Mouse (Mus musculus) midbrain, embryonic 10.5 days (tissue): ENCODE measurements around the gene Csnk1g2. TPM values are rescaled to one million over a fixed set of nuclear protein-coding genes. Genes with fewer than 3 reads are reported as not detected.
A peak's percentile ranks its signal among the peaks of the same experiment; 100 is the strongest.

Source experiments
- DNase-seq: peaks from one replicate; pipeline ENCODE4 v3.0.0-alpha.2; 2017; ENCODE audit warnings: low spot score
- H3K27ac ChIP-seq: fragments of 300-500 bp; sonication (generic); replicated peaks from 2 replicates; pipeline ENCODE4 v1.5.1; 2016; ENCODE audit warnings: mild to moderate bottlenecking
- H3K27me3 ChIP-seq: fragments of 300-500 bp; sonication (generic); 2 replicates; pipeline ENCODE4 v1.6.1; 2016; ENCODE audit warnings: low read depth, mild to moderate bottlenecking; ENCODE audit not compliant: poor library complexity, severe bottlenecking
- H3K36me3 ChIP-seq: fragments of 300-500 bp; sonication (generic); 2 replicates; pipeline ENCODE4 v1.6.1; 2016; ENCODE audit warnings: mild to moderate bottlenecking, moderate library complexity
- H3K4me1 ChIP-seq: fragments of 300-500 bp; sonication (generic); 2 replicates; pipeline ENCODE4 v1.6.1; 2016
- H3K4me3 ChIP-seq: fragments of 300-500 bp; sonication (generic); 2 replicates; pipeline ENCODE4 v1.5.1; 2016; ENCODE audit warnings: mild to moderate bottlenecking, moderate library complexity
- H3K9me3 ChIP-seq: fragments of 300-500 bp; sonication (generic); replicated peaks from 2 replicates; pipeline ENCODE4 v1.6.1; 2016; ENCODE audit warnings: mild to moderate bottlenecking
- WGBS: fragments of 180-500 bp; shearing (Covaris S2); methylation state at CpG from one replicate; pipeline ENCODE4 v1.1.7; 2016; 5-methylcytosine and 5-hydroxymethylcytosine counted together
- polyA plus RNA-seq: library from polyadenylated mRNA; unstranded; fragments of >200 nt; fragmentation: Nextera tagmentation; extraction: Ambion mirVana; gene quantifications from 2 replicates; pipeline ENCODE4 v1.2.1, GENCODE M21; 2016

The Csnk1g2 gene
- polyA plus RNA-seq, 1 experiment from 2014 or later = 131 TPM

- H3K36me3 ChIP-seq = peaks cover 49% of the 10 kb centered on the region
- H3K4me3 ChIP-seq = peak overlapping the region; percentile 86
- peaks cover 53% of the 10 kb centered on the region for H3K4me1 ChIP-seq
- H3K27ac ChIP-seq = 0 out of 2 replicates have a peak overlapping the region, but pooled peaks have one; percentile 4
- DNase-seq = no peak
- no peaks in the 10 kb centered on the region for H3K9me3 ChIP-seq
- 69% methylated on average over 5 of the region's 5 CpGs for WGBS
- H3K27me3 ChIP-seq = no peaks in the 10 kb centered on the region
These were observed 51.6 kb downstream of the Csnk1g2 start for GRCm38 (mm10) chr10:80674161-80674711.

GRCm38 (mm10) chr10:80674851-80675404 lies 52.3 kb downstream of the Csnk1g2 start:
- peak overlapping the region; percentile 97 for H3K27ac ChIP-seq
- peak overlapping the region; percentile 86 for H3K4me3 ChIP-seq
- H3K27me3 ChIP-seq = no peaks in the 10 kb centered on the region
- H3K9me3 ChIP-seq = no peaks in the 10 kb centered on the region
- DNase-seq = no peak
- peaks cover 60% of the 10 kb centered on the region for H3K4me1 ChIP-seq
- peaks cover 42% of the 10 kb centered on the region for H3K36me3 ChIP-seq
- 32% methylated on average over 6 of the region's 6 CpGs for WGBS

- Histone ChIP-seq H3K27me3 (no peaks in the 10 kb centered on the region), H3K4me1 (peaks cover 65% of the 10 kb centered on the region), H3K36me3 (peaks cover 35% of the 10 kb centered on the region), H3K9me3 (no peaks in the 10 kb centered on the region), H3K4me3 (peak overlapping the region; percentile 86), H3K27ac (peak overlapping the region; percentile 97)
- WGBS = under 1% methylated on average over 53 of the region's 54 CpGs
- peak; percentile 53 for DNase-seq
These were observed 53.0 kb downstream of the Csnk1g2 start for GRCm38 (mm10) chr10:80675405-80676197.

GRCm38 (mm10) chr10:80676198-80676928 lies 53.7 kb downstream of the Csnk1g2 start:
- no peaks in the 10 kb centered on the region for H3K9me3 ChIP-seq
- peaks cover 65% of the 10 kb centered on the region for H3K4me1 ChIP-seq
- peaks cover 27% of the 10 kb centered on the region for H3K36me3 ChIP-seq
- H3K4me3 ChIP-seq = peak overlapping the region; percentile 86
- under 1% methylated on average over 78 of the region's 78 CpGs for WGBS
- peak overlapping the region; percentile 97 for H3K27ac ChIP-seq
- no peaks in the 10 kb centered on the region for H3K27me3 ChIP-seq
- DNase-seq = peak; percentile 100

- H3K4me1 ChIP-seq = peaks cover 65% of the 10 kb centered on the region
These were observed 54.7 kb downstream of the Csnk1g2 start for GRCm38 (mm10) chr10:80677128-80677875.

GRCm38 (mm10) chr10:80677942-80678436 lies 55.4 kb downstream of the Csnk1g2 start, which contains the start of gene Mknk2:
Gene Mknk2 (minus strand): TSS chr10:80678112.
- peak within 1 kb of the TSS; percentile 86 for H3K4me3 ChIP-seq
- no peaks in the 10 kb centered on the region for H3K27me3 ChIP-seq
- no peaks in the 10 kb centered on the region for H3K9me3 ChIP-seq
- peaks cover 14% of the 10 kb centered on the region for H3K36me3 ChIP-seq
- peaks cover 64% of the 10 kb centered on the region for H3K4me1 ChIP-seq
- WGBS = 39% methylated on average over 8 of the region's 8 CpGs
- H3K27ac ChIP-seq = peak within 1 kb of the TSS; percentile 97
- DNase-seq = no peak

More at GRCm38 (mm10) chr10:80677128-80677875, 54.7 kb downstream of the Csnk1g2 start:
- H3K36me3 ChIP-seq = peaks cover 18% of the 10 kb centered on the region
- peak overlapping the region; percentile 97 for H3K27ac ChIP-seq
- peak overlapping the region; percentile 86 for H3K4me3 ChIP-seq
- 44% methylated on average over 9 of the region's 9 CpGs for WGBS
- no peaks in the 10 kb centered on the region for H3K9me3 ChIP-seq
- no peaks in the 10 kb centered on the region for H3K27me3 ChIP-seq
- no peak for DNase-seq

GRCm38 (mm10) chr10:80678601-80679377 lies 56.2 kb downstream of the Csnk1g2 start:
- Histone ChIP-seq H3K27me3 (no peaks in the 10 kb centered on the region), H3K4me1 (peaks cover 56% of the 10 kb centered on the region), H3K27ac (peak overlapping the region; percentile 97), H3K9me3 (no peaks in the 10 kb centered on the region), H3K4me3 (0 out of 2 replicates have a peak overlapping the region, but pooled peaks have one; percentile 86), H3K36me3 (peaks cover 14% of the 10 kb centered on the region)
- WGBS = 62% methylated on average over 8 of the region's 10 CpGs
- DNase-seq = no peak

GRCm38 (mm10) chr10:80679556-80680259 lies 57.1 kb downstream of the Csnk1g2 start:
- H3K36me3 ChIP-seq = peaks cover 18% of the 10 kb centered on the region
- 65% methylated on average over 9 of the region's 9 CpGs for WGBS
- H3K4me1 ChIP-seq = peaks cover 47% of the 10 kb centered on the region
- H3K4me3 ChIP-seq = no peak overlapping the region
- H3K27me3 ChIP-seq = no peaks in the 10 kb centered on the region
- peak overlapping the region; percentile 97; the same call in 1 of the 2 replicates for H3K27ac ChIP-seq
- H3K9me3 ChIP-seq = no peaks in the 10 kb centered on the region
- no peak for DNase-seq

GRCm38 (mm10) chr10:80680260-80680696 lies 57.6 kb downstream of the Csnk1g2 start:
- Histone ChIP-seq H3K27ac (no peak overlapping the region), H3K4me3 (no peak overlapping the region), H3K9me3 (no peaks in the 10 kb centered on the region), H3K27me3 (no peaks in the 10 kb centered on the region), H3K4me1 (peaks cover 41% of the 10 kb centered on the region), H3K36me3 (peaks cover 23% of the 10 kb centered on the region)
- 79% methylated on average over 2 of the region's 2 CpGs for WGBS
- no peak for DNase-seq

- peaks cover 41% of the 10 kb centered on the region for H3K36me3 ChIP-seq
- no peaks in the 10 kb centered on the region for H3K9me3 ChIP-seq
- H3K27ac ChIP-seq = no peak overlapping the region
- no peak for DNase-seq
- no peaks in the 10 kb centered on the region for H3K27me3 ChIP-seq
- H3K4me3 ChIP-seq = no peak overlapping the region
- peaks cover 34% of the 10 kb centered on the region for H3K4me1 ChIP-seq
- 92% methylated on average over 6 of the region's 6 CpGs for WGBS
These were observed 59.4 kb downstream of the Csnk1g2 start for GRCm38 (mm10) chr10:80682003-80682402.

- 97% methylated on average over 1 of the region's 1 CpGs for WGBS
- Histone ChIP-seq H3K36me3 (peaks cover 56% of the 10 kb centered on the region), H3K4me1 (peaks cover 17% of the 10 kb centered on the region), H3K4me3 (no peak overlapping the region), H3K27ac (no peak overlapping the region), H3K27me3 (no peaks in the 10 kb centered on the region), H3K9me3 (no peaks in the 10 kb centered on the region)
- DNase-seq = no peak
These were observed 61.0 kb downstream of the Csnk1g2 start for GRCm38 (mm10) chr10:80683647-80684046.
